Comparison of ENCODE assay signal across 8 mouse cellular contexts in the genomic region with DNA sequence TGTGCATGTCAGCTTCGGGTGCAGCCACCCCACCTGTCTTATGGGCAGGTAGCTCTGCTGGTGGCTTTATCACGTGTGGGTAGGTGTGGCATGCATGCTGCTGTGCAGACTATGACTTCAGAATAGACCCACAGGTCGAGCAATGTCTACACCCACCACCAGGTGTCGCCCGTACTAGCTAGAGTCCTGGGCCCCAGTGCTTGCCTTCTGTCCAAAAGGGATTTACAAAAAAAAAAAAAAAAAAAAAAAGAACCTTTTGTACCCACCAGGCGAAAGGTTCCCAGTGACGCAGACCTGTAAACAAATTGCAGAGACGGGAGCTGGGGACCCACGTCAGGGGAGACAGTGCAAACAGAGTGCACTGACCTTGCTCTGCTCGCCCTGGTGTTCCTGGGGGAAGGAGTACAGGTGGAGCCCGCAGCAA. TPM values are rescaled to one million over a fixed set of nuclear protein-coding genes. Genes with fewer than 3 reads are reported as not detected.
A peak's percentile ranks its signal among the peaks of the same experiment; 100 is the strongest.
DNase-seq lines count a peak whose midpoint lies in the region; ATAC-seq lines count a peak whose summit lies in the region.

No protein-coding gene starts in this region.

- 16% methylated on average over 11 of the region's 11 CpGs for WGBS in intestine, embryonic 15.5 days

- no peak overlapping the region for H3K4me3 ChIP-seq in intestine, embryonic 15.5 days (replicated peaks)

- H3K4me1 ChIP-seq in intestine, embryonic 15.5 days (replicated peaks), result no peaks in the 10 kb centered on the region

- no peak overlapping the region for H3K27ac ChIP-seq in intestine, embryonic 15.5 days

- intact Hi-C loops in left cerebral cortex, postnatal 14 days (cut with DNase I), result loop anchor here (10.0 kb wide), 1 partner anchor 140 kb away; no protein-coding TSS in a partner anchor

- peak; percentile 89 for ATAC-seq in intestine, embryonic 15.5 days
- ATAC-seq in megakaryocyte-erythroid progenitor cell, adult 5-6 weeks (replicated peaks; ENCODE audit: low FRiP score, low TSS enrichment, poor library complexity, severe bottlenecking), result peak; percentile 95

- no peaks in the 10 kb centered on the region for H3K36me3 ChIP-seq in intestine, embryonic 15.5 days

- no peaks in the 10 kb centered on the region for H3K9me3 ChIP-seq in intestine, embryonic 15.5 days

- no peak overlapping the region for H3K9ac ChIP-seq in intestine, embryonic 15.5 days

- peak; percentile 49 for DNase-seq in WW6 (ENCODE audit: low read depth, low spot score)
- peak; percentile 89 to 93 for DNase-seq in cerebellum, postnatal 25 days
- peak; percentile 77 for DNase-seq in gastrocnemius, adult 18-20 months (ENCODE audit: low spot score)
- peak; percentile 87 for DNase-seq in left cerebral cortex, postnatal 14 days (ENCODE audit: low spot score in 2 of 2)
- DNase-seq in right cerebral cortex, postnatal 4 days, result peak; percentile 84
- DNase-seq in yolk sac, embryonic 10.5 days (ENCODE audit: low spot score), result peak; percentile 53

- no peak overlapping the region for H3K4me2 ChIP-seq in intestine, embryonic 15.5 days (replicated peaks)

- H3K27me3 ChIP-seq in intestine, embryonic 15.5 days (replicated peaks), result no peaks in the 10 kb centered on the region

RNA-seq across cellular contexts. Expression of gene Cfap100, which starts 6.6 kb away (rescaled TPM):
- total RNA-seq in gastrocnemius, adult 18-20 months (2021), result under 1 TPM in 1 of 2 experiments, not detected in 1; 0.12 TPM
- polyA plus RNA-seq in intestine, embryonic 15.5 days (2015; fragmentation: Nextera tagmentation; extraction: Ambion mirVana), result 0.23 and 0.61 TPM in 2 replicates
- 1 to 10 TPM; 3.2 to 4.0 TPM for total RNA-seq in left cerebral cortex, postnatal 14 days (2021)
- not detected in 2 replicates for total RNA-seq in megakaryocyte-erythroid progenitor cell, adult 5-6 weeks (2014; fragmentation: Nextera tagmentation)
- total RNA-seq in megakaryocyte-erythroid progenitor cell, adult 5-6 weeks (2017), result not detected in 2 replicates

RNA-seq across cellular contexts. Expression of gene Klf15, which starts 27.2 kb away (rescaled TPM):
- total RNA-seq in gastrocnemius, adult 18-20 months (2021), result 10 to 100 TPM; 33.8 to 73.0 TPM
- 6.3 and 8.2 TPM in 2 replicates for polyA plus RNA-seq in intestine, embryonic 15.5 days (2015; fragmentation: Nextera tagmentation; extraction: Ambion mirVana)
- total RNA-seq in left cerebral cortex, postnatal 14 days (2021), result 10 to 100 TPM; 18.9 to 27.7 TPM
- not detected in 2 replicates for total RNA-seq in megakaryocyte-erythroid progenitor cell, adult 5-6 weeks (2014; fragmentation: Nextera tagmentation)
- total RNA-seq in megakaryocyte-erythroid progenitor cell, adult 5-6 weeks (2017), result not detected in 2 replicates

RNA-seq across cellular contexts. Expression of gene Aldh1l1, which starts 51.0 kb away (rescaled TPM):
- total RNA-seq in gastrocnemius, adult 18-20 months (2021), result 1 to 10 TPM; 3.5 to 4.2 TPM
- polyA plus RNA-seq in intestine, embryonic 15.5 days (2015; fragmentation: Nextera tagmentation; extraction: Ambion mirVana), result 17.5 and 19.8 TPM in 2 replicates
- 10 to 100 TPM; 61.4 to 65.8 TPM for total RNA-seq in left cerebral cortex, postnatal 14 days (2021)
- 3.2 and 4.1 TPM in 2 replicates for total RNA-seq in megakaryocyte-erythroid progenitor cell, adult 5-6 weeks (2014; fragmentation: Nextera tagmentation)
- 4.3 and 5.3 TPM in 2 replicates for total RNA-seq in megakaryocyte-erythroid progenitor cell, adult 5-6 weeks (2017)

Comparison
In these comparisons a context has a peak if more than half of its experiments do, and no peak if none do; other contexts are left out.
1. RNA of gene Klf15, which starts 27.2 kb away (total RNA-seq): 33.8 to 73.0 TPM in gastrocnemius, adult 18-20 months and 18.9 to 27.7 TPM in left cerebral cortex, postnatal 14 days; not detected in megakaryocyte-erythroid progenitor cell, adult 5-6 weeks; every median in the first group is over 10 times any median in the second.
2. RNA of gene Aldh1l1, which starts 51.0 kb away (total RNA-seq): 61.4 to 65.8 TPM in left cerebral cortex, postnatal 14 days; 3.2 to 5.3 TPM in megakaryocyte-erythroid progenitor cell, adult 5-6 weeks and 3.5 to 4.2 TPM in gastrocnemius, adult 18-20 months; every median in the first group is over 4 times any median in the second.
3. Peak in every context shown above with its lines, with median percentiles within 50 percentile points of each other: DNase-seq.